Mouse (Mus musculus) liver, embryonic 13.5 days (tissue): Measurements from ENCODE around the gene Rtn4rl1. TPM values are rescaled to one million over a fixed set of nuclear protein-coding genes. Genes with fewer than 3 reads are reported as not detected.

Source experiments
- ATAC-seq: fragments of 200-750 bp; cut with Nextera tagmentation; 2 replicates; pipeline ENCODE4 v1.8.0; 2017; ENCODE audit warnings: low read depth, mild to moderate bottlenecking, moderate number of reproducible peaks, moderate library complexity
- DNase-seq: peaks from one replicate; pipeline ENCODE4 v3.0.0; 2022
- H3K27ac ChIP-seq: fragments of 300-500 bp; sonication (generic); 2 replicates; pipeline ENCODE4 v1.5.1; 2015; ENCODE audit warnings: moderate library complexity, mild to moderate bottlenecking, inconsistent platforms
- H3K27me3 ChIP-seq: fragments of 300-500 bp; sonication (generic); 2 replicates; pipeline ENCODE4 v1.6.1; 2015; ENCODE audit warnings: mild to moderate bottlenecking, inconsistent platforms
- H3K36me3 ChIP-seq: fragments of 300-500 bp; sonication (generic); 2 replicates; pipeline ENCODE4 v1.6.1; 2015; ENCODE audit warnings: mild to moderate bottlenecking, inconsistent platforms
- H3K4me1 ChIP-seq: fragments of 300-500 bp; sonication (generic); replicated peaks from 2 replicates; pipeline ENCODE4 v1.6.1; 2015; ENCODE audit warnings: inconsistent platforms
- H3K4me2 ChIP-seq: fragments of 300-500 bp; sonication (generic); 2 replicates; pipeline ENCODE4 v1.6.1; 2015; ENCODE audit warnings: inconsistent platforms, mild to moderate bottlenecking, moderate library complexity
- H3K4me3 ChIP-seq: fragments of 300-500 bp; sonication (generic); replicated peaks from 2 replicates; pipeline ENCODE4 v1.5.1; 2015; ENCODE audit warnings: mild to moderate bottlenecking, inconsistent platforms
- H3K9ac ChIP-seq: fragments of 300-500 bp; sonication (generic); 2 replicates; pipeline ENCODE4 v1.6.1; 2015; ENCODE audit warnings: mild to moderate bottlenecking, inconsistent platforms
- H3K9me3 ChIP-seq: fragments of 300-500 bp; sonication (generic); replicated peaks from 2 replicates; pipeline ENCODE4 v1.6.1; 2016; ENCODE audit warnings: inconsistent platforms
- WGBS: fragments of 180-500 bp; shearing (Covaris S2); methylation state at CpG from one replicate; pipeline ENCODE4 v1.1.7; 2015; ENCODE audit not compliant: insufficient replicate concordance; 5-methylcytosine and 5-hydroxymethylcytosine counted together
- polyA plus RNA-seq: library from polyadenylated mRNA; unstranded; fragments of >200 nt; fragmentation: Nextera tagmentation; extraction: Ambion mirVana; gene quantifications from 2 replicates; pipeline ENCODE4 v1.2.1, GENCODE M21; 2015

The Rtn4rl1 gene
- polyA plus RNA-seq, 1 experiment from 2014 or later = 0.78 TPM

GRCm38 (mm10) chr11:75269213-75269612 lies 75.6 kb downstream of the Rtn4rl1 start:
- peak; percentile 46 for DNase-seq
- Histone ChIP-seq H3K9me3 (no peaks in the 10 kb centered on the region), H3K4me1 (peaks cover 46% of the 10 kb centered on the region), H3K27ac (peak overlapping the region; percentile 82), H3K4me2 (peak overlapping the region; percentile 56), H3K36me3 (no peaks in the 10 kb centered on the region), H3K27me3 (peaks cover 5% of the 10 kb centered on the region; the same call in 1 of the 2 replicates), H3K4me3 (0 out of 2 replicates have a peak overlapping the region, but pooled peaks have one; percentile 1), H3K9ac (peak overlapping the region; percentile 31; the same call in 1 of the 2 replicates)
- ATAC-seq = no peak
- 23% methylated on average over 4 of the region's 4 CpGs for WGBS

- peaks cover 54% of the 10 kb centered on the region for H3K4me1 ChIP-seq
- ATAC-seq = peak; percentile 99
- peak overlapping the region; percentile 58 for H3K9ac ChIP-seq
Observed at GRCm38 (mm10) chr11:75270276-75270984, 76.8 kb downstream of the Rtn4rl1 start.

GRCm38 (mm10) chr11:75270985-75271434 lies 77.4 kb downstream of the Rtn4rl1 start:
- Histone ChIP-seq H3K27me3 (peaks cover 12% of the 10 kb centered on the region; the same call in 1 of the 2 replicates), H3K27ac (peak overlapping the region; percentile 82), H3K9ac (peak overlapping the region; percentile 58), H3K4me2 (peak overlapping the region; percentile 56), H3K4me1 (peaks cover 54% of the 10 kb centered on the region), H3K9me3 (no peaks in the 10 kb centered on the region), H3K4me3 (peak overlapping the region; percentile 1; the same call in 1 of the 2 replicates), H3K36me3 (no peaks in the 10 kb centered on the region)
- WGBS = 50% methylated on average over 7 of the region's 7 CpGs
- ATAC-seq = no peak; the same call in 1 of the 2 replicates
- peak; percentile 23 for DNase-seq

More at GRCm38 (mm10) chr11:75270276-75270984, 76.8 kb downstream of the Rtn4rl1 start:
- peak; percentile 73 for DNase-seq
- H3K27ac ChIP-seq = peak overlapping the region; percentile 82
- no peaks in the 10 kb centered on the region for H3K9me3 ChIP-seq
- peaks cover 7% of the 10 kb centered on the region; the same call in 1 of the 2 replicates for H3K27me3 ChIP-seq
- peak overlapping the region; percentile 1; the same call in 1 of the 2 replicates for H3K4me3 ChIP-seq
- H3K4me2 ChIP-seq = peak overlapping the region; percentile 56
- 18% methylated on average over 8 of the region's 8 CpGs for WGBS
- H3K36me3 ChIP-seq = no peaks in the 10 kb centered on the region

GRCm38 (mm10) chr11:75273466-75273865 lies 79.9 kb downstream of the Rtn4rl1 start:
- H3K9ac ChIP-seq = no peak overlapping the region
- no peak overlapping the region for H3K27ac ChIP-seq
- 44% methylated on average over 8 of the region's 8 CpGs for WGBS
- H3K27me3 ChIP-seq = peaks cover 13% of the 10 kb centered on the region; the same call in 1 of the 2 replicates
- ATAC-seq (no peak), DNase-seq (no peak)
- peaks cover 42% of the 10 kb centered on the region for H3K4me1 ChIP-seq
- H3K36me3 ChIP-seq = no peaks in the 10 kb centered on the region
- H3K4me3 ChIP-seq = no peak overlapping the region
- no peaks in the 10 kb centered on the region for H3K9me3 ChIP-seq
- H3K4me2 ChIP-seq = no peak overlapping the region

GRCm38 (mm10) chr11:75275035-75275434 lies 81.5 kb downstream of the Rtn4rl1 start:
- no peak overlapping the region for H3K4me2 ChIP-seq
- DNase-seq (no peak), ATAC-seq (no peak)
- peaks cover 13% of the 10 kb centered on the region; the same call in 1 of the 2 replicates for H3K27me3 ChIP-seq
- H3K27ac ChIP-seq = no peak overlapping the region
- no peaks in the 10 kb centered on the region for H3K36me3 ChIP-seq
- H3K9me3 ChIP-seq = no peaks in the 10 kb centered on the region
- H3K4me3 ChIP-seq = no peak overlapping the region
- H3K4me1 ChIP-seq = peaks cover 40% of the 10 kb centered on the region
- no peak overlapping the region for H3K9ac ChIP-seq
- WGBS = 52% methylated on average over 6 of the region's 6 CpGs

GRCm38 (mm10) chr11:75278115-75278514 lies 84.5 kb downstream of the Rtn4rl1 start:
- Histone ChIP-seq H3K4me2 (no peak overlapping the region), H3K4me3 (no peak overlapping the region), H3K4me1 (peaks cover 41% of the 10 kb centered on the region), H3K27me3 (peaks cover 37% of the 10 kb centered on the region), H3K36me3 (no peaks in the 10 kb centered on the region), H3K27ac (no peak overlapping the region), H3K9me3 (no peaks in the 10 kb centered on the region), H3K9ac (no peak overlapping the region)
- DNase-seq = no peak
- ATAC-seq = no peak
- whole genome bisulfite sequencing = 75% methylated on average over 7 of the region's 7 CpGs

GRCm38 (mm10) chr11:75279013-75279341 lies 85.4 kb downstream of the Rtn4rl1 start:
- Histone ChIP-seq H3K27me3 (peaks cover 33% of the 10 kb centered on the region), H3K36me3 (no peaks in the 10 kb centered on the region), H3K4me1 (peaks cover 43% of the 10 kb centered on the region), H3K9me3 (no peaks in the 10 kb centered on the region), H3K9ac (peak overlapping the region; percentile 51), H3K4me2 (peak overlapping the region; percentile 63), H3K27ac (no peak overlapping the region), H3K4me3 (peak overlapping the region; percentile 41)
- ATAC-seq (no peak), DNase-seq (no peak)
- WGBS = 19% methylated on average over 4 of the region's 4 CpGs

- no peaks in the 10 kb centered on the region for H3K9me3 ChIP-seq
- H3K36me3 ChIP-seq = no peaks in the 10 kb centered on the region
- H3K27me3 ChIP-seq = peaks cover 36% of the 10 kb centered on the region
- WGBS = 5% methylated on average over 16 of the region's 16 CpGs
- peak overlapping the region; percentile 41 for H3K4me3 ChIP-seq
- ATAC-seq = peak; percentile 71
- peak; percentile 49 for DNase-seq
- peaks cover 39% of the 10 kb centered on the region for H3K4me1 ChIP-seq
- peak overlapping the region; percentile 51 for H3K9ac ChIP-seq
- H3K4me2 ChIP-seq = peak overlapping the region; percentile 63
- H3K27ac ChIP-seq = peak overlapping the region; percentile 40; the same call in 1 of the 2 replicates
Observed at GRCm38 (mm10) chr11:75279342-75280065, 85.9 kb downstream of the Rtn4rl1 start.

- H3K36me3 ChIP-seq = no peaks in the 10 kb centered on the region
- ATAC-seq (no peak), DNase-seq (no peak)
- peak overlapping the region; percentile 63 for H3K4me2 ChIP-seq
- H3K9ac ChIP-seq = 0 out of 2 replicates have a peak overlapping the region, but pooled peaks have one; percentile 51
- no peak overlapping the region for H3K4me3 ChIP-seq
- H3K27me3 ChIP-seq = peaks cover 41% of the 10 kb centered on the region
- WGBS = 57% methylated on average over 5 of the region's 5 CpGs
- peak overlapping the region; percentile 40; the same call in 1 of the 2 replicates for H3K27ac ChIP-seq
- H3K4me1 ChIP-seq = peaks cover 35% of the 10 kb centered on the region
- no peaks in the 10 kb centered on the region for H3K9me3 ChIP-seq
Observed at GRCm38 (mm10) chr11:75280066-75280410, 86.5 kb downstream of the Rtn4rl1 start.

GRCm38 (mm10) chr11:75280435-75281001 lies 86.9 kb downstream of the Rtn4rl1 start:
- no peak overlapping the region for H3K9ac ChIP-seq
- 0 out of 2 replicates have a peak overlapping the region, but pooled peaks have one; percentile 63 for H3K4me2 ChIP-seq
- H3K4me3 ChIP-seq = no peak overlapping the region
- H3K27ac ChIP-seq = no peak overlapping the region
- no peak for ATAC-seq
- DNase-seq = no peak
- H3K9me3 ChIP-seq = no peaks in the 10 kb centered on the region
- H3K4me1 ChIP-seq = peaks cover 34% of the 10 kb centered on the region
- H3K27me3 ChIP-seq = peaks cover 39% of the 10 kb centered on the region
- H3K36me3 ChIP-seq = no peaks in the 10 kb centered on the region
- 78% methylated on average over 5 of the region's 5 CpGs for WGBS
